Mouse (Mus musculus) neural tube, embryonic 13.5 days (tissue): ENCODE results near the gene Stn1. TPM values are rescaled to one million over a fixed set of nuclear protein-coding genes. Genes with fewer than 3 reads are reported as not detected.

Experiments used
- ATAC-seq: fragments of 200-750 bp; cut with Nextera tagmentation; 2 replicates; pipeline ENCODE4 v1.8.0; 2017; ENCODE audit warnings: low read depth, mild to moderate bottlenecking, moderate TSS enrichment, moderate library complexity
- H3K27ac ChIP-seq: fragments of 300-500 bp; sonication (generic); replicated peaks from 2 replicates; pipeline ENCODE4 v1.5.1; 2015; ENCODE audit warnings: moderate library complexity, mild to moderate bottlenecking, inconsistent platforms
- H3K27me3 ChIP-seq: fragments of 300-500 bp; sonication (generic); 2 replicates; pipeline ENCODE4 v1.6.1; 2015; ENCODE audit warnings: mild to moderate bottlenecking, inconsistent platforms
- H3K36me3 ChIP-seq: fragments of 300-500 bp; sonication (generic); 2 replicates; pipeline ENCODE4 v1.6.1; 2015; ENCODE audit warnings: mild to moderate bottlenecking, inconsistent platforms
- H3K4me1 ChIP-seq: fragments of 300-500 bp; sonication (generic); replicated peaks from 2 replicates; pipeline ENCODE4 v1.6.1; 2015; ENCODE audit warnings: inconsistent platforms
- H3K4me2 ChIP-seq: fragments of 300-500 bp; sonication (generic); 2 replicates; pipeline ENCODE4 v1.6.1; 2015; ENCODE audit warnings: inconsistent platforms, mild to moderate bottlenecking, moderate library complexity
- H3K4me3 ChIP-seq: fragments of 300-500 bp; sonication (generic); 2 replicates; pipeline ENCODE4 v1.5.1; 2015; ENCODE audit warnings: mild to moderate bottlenecking, inconsistent platforms
- H3K9ac ChIP-seq: fragments of 300-500 bp; sonication (generic); 2 replicates; pipeline ENCODE4 v1.6.1; 2015; ENCODE audit warnings: moderate library complexity, mild to moderate bottlenecking, inconsistent platforms
- H3K9me3 ChIP-seq: fragments of 300-500 bp; sonication (generic); 2 replicates; pipeline ENCODE4 v1.6.1; 2016; ENCODE audit warnings: inconsistent platforms
- WGBS: fragments of 180-500 bp; shearing (Covaris S2); methylation state at CpG from one replicate; pipeline ENCODE4 v1.1.7; 2015; 5-methylcytosine and 5-hydroxymethylcytosine counted together
- polyA plus RNA-seq: library from polyadenylated mRNA; unstranded; fragments of >200 nt; fragmentation: Nextera tagmentation; extraction: Ambion mirVana; gene quantifications from 2 replicates; pipeline ENCODE4 v1.2.1, GENCODE M21; 2015

Gene Stn1
- polyA plus RNA-seq, 1 experiment from 2014 or later: 33.0 TPM

- peaks cover 23% of the 10 kb centered on the region for H3K4me1 ChIP-seq
- ATAC-seq: no peak
- 69% methylated on average over 4 of the region's 4 CpGs for WGBS
- H3K9me3 ChIP-seq: no peaks in the 10 kb centered on the region
- H3K27ac ChIP-seq: no peak overlapping the region
- H3K36me3 ChIP-seq: no peaks in the 10 kb centered on the region
- no peak overlapping the region for H3K4me2 ChIP-seq
- no peak overlapping the region for H3K9ac ChIP-seq
- H3K4me3 ChIP-seq: no peak overlapping the region
- no peaks in the 10 kb centered on the region for H3K27me3 ChIP-seq
Measured at GRCm38 (mm10) chr19:47503625-47504024, 33.7 kb downstream of the Stn1 start.

- H3K4me1 ChIP-seq: peaks cover 13% of the 10 kb centered on the region
- no peak overlapping the region for H3K4me2 ChIP-seq
- 79% methylated on average over 8 of the region's 8 CpGs for WGBS
- no peak for ATAC-seq
- no peaks in the 10 kb centered on the region for H3K27me3 ChIP-seq
- no peaks in the 10 kb centered on the region for H3K36me3 ChIP-seq
- H3K9me3 ChIP-seq: no peaks in the 10 kb centered on the region
- H3K9ac ChIP-seq: no peak overlapping the region
- H3K27ac ChIP-seq: no peak overlapping the region
- no peak overlapping the region for H3K4me3 ChIP-seq
Measured at GRCm38 (mm10) chr19:47502563-47502962, 34.7 kb downstream of the Stn1 start.

- no peak overlapping the region for H3K4me2 ChIP-seq
- WGBS: 63% methylated on average over 11 of the region's 11 CpGs
- no peaks in the 10 kb centered on the region for H3K9me3 ChIP-seq
- no peak overlapping the region for H3K27ac ChIP-seq
- H3K27me3 ChIP-seq: no peaks in the 10 kb centered on the region
- no peaks in the 10 kb centered on the region for H3K36me3 ChIP-seq
- H3K4me3 ChIP-seq: no peak overlapping the region
- ATAC-seq: no peak
- peaks cover 9% of the 10 kb centered on the region; the same call in 1 of the 2 replicates for H3K4me1 ChIP-seq
- H3K9ac ChIP-seq: no peak overlapping the region
Measured at GRCm38 (mm10) chr19:47500389-47501011, 36.8 kb downstream of the Stn1 start.

GRCm38 (mm10) chr19:47499841-47500240 is 37.5 kb downstream of the Stn1 start:
- Histone ChIP-seq H3K4me2 (no peak overlapping the region), H3K27ac (no peak overlapping the region), H3K9ac (no peak overlapping the region), H3K36me3 (no peaks in the 10 kb centered on the region), H3K9me3 (no peaks in the 10 kb centered on the region), H3K27me3 (no peaks in the 10 kb centered on the region), H3K4me1 (peaks cover 9% of the 10 kb centered on the region; the same call in 1 of the 2 replicates), H3K4me3 (no peak overlapping the region)
- 83% methylated on average over 5 of the region's 5 CpGs for WGBS
- no peak for ATAC-seq

GRCm38 (mm10) chr19:47498942-47499341 is 38.4 kb downstream of the Stn1 start:
- Histone ChIP-seq H3K9ac (no peak overlapping the region), H3K4me1 (peaks cover 12% of the 10 kb centered on the region), H3K27me3 (no peaks in the 10 kb centered on the region), H3K4me2 (no peak overlapping the region), H3K36me3 (no peaks in the 10 kb centered on the region), H3K27ac (no peak overlapping the region), H3K4me3 (no peak overlapping the region), H3K9me3 (no peaks in the 10 kb centered on the region)
- WGBS: 83% methylated on average over 4 of the region's 4 CpGs
- ATAC-seq: no peak

GRCm38 (mm10) chr19:47497736-47498135 is 39.6 kb downstream of the Stn1 start:
- no peak for ATAC-seq
- Histone ChIP-seq H3K9ac (no peak overlapping the region), H3K27ac (no peak overlapping the region), H3K9me3 (no peaks in the 10 kb centered on the region), H3K4me1 (peaks cover 24% of the 10 kb centered on the region), H3K4me2 (no peak overlapping the region), H3K4me3 (no peak overlapping the region), H3K36me3 (no peaks in the 10 kb centered on the region), H3K27me3 (no peaks in the 10 kb centered on the region)
- 86% methylated on average over 6 of the region's 6 CpGs for WGBS

GRCm38 (mm10) chr19:47497313-47497712 is 40.0 kb downstream of the Stn1 start:
- H3K4me3 ChIP-seq: no peak overlapping the region
- H3K27ac ChIP-seq: no peak overlapping the region
- no peak overlapping the region for H3K9ac ChIP-seq
- no peaks in the 10 kb centered on the region for H3K27me3 ChIP-seq
- 87% methylated on average over 9 of the region's 9 CpGs for WGBS
- no peak overlapping the region for H3K4me2 ChIP-seq
- H3K9me3 ChIP-seq: no peaks in the 10 kb centered on the region
- peaks cover 28% of the 10 kb centered on the region for H3K4me1 ChIP-seq
- H3K36me3 ChIP-seq: no peaks in the 10 kb centered on the region
- no peak for ATAC-seq

- H3K27ac ChIP-seq: peak overlapping the region; percentile 77
- H3K9me3 ChIP-seq: no peaks in the 10 kb centered on the region; the same call in 1 of the 2 replicates
- ATAC-seq: peak; percentile 70
- 21% methylated on average over 23 of the region's 23 CpGs for WGBS
- H3K9ac ChIP-seq: peak overlapping the region; percentile 31; the same call in 1 of the 2 replicates
- H3K4me1 ChIP-seq: peaks cover 25% of the 10 kb centered on the region
- peak overlapping the region; percentile 44 for H3K4me2 ChIP-seq
- H3K4me3 ChIP-seq: peak overlapping the region; percentile 2; the same call in 1 of the 2 replicates
- no peaks in the 10 kb centered on the region for H3K27me3 ChIP-seq
- H3K36me3 ChIP-seq: no peaks in the 10 kb centered on the region
Measured at GRCm38 (mm10) chr19:47493017-47493997, 44.0 kb downstream of the Stn1 start.

- Histone ChIP-seq H3K4me3 (no peak overlapping the region), H3K9ac (no peak overlapping the region), H3K4me1 (peaks cover 25% of the 10 kb centered on the region), H3K9me3 (no peaks in the 10 kb centered on the region; the same call in 1 of the 2 replicates), H3K27me3 (no peaks in the 10 kb centered on the region), H3K4me2 (no peak overlapping the region), H3K36me3 (no peaks in the 10 kb centered on the region), H3K27ac (no peak overlapping the region)
- no peak for ATAC-seq
- 22% methylated on average over 6 of the region's 6 CpGs for WGBS
Measured at GRCm38 (mm10) chr19:47492422-47492821, 44.9 kb downstream of the Stn1 start.

GRCm38 (mm10) chr19:47491853-47492252 is 45.5 kb downstream of the Stn1 start:
- Histone ChIP-seq H3K27ac (no peak overlapping the region), H3K4me3 (no peak overlapping the region), H3K4me1 (peaks cover 25% of the 10 kb centered on the region), H3K4me2 (no peak overlapping the region), H3K36me3 (no peaks in the 10 kb centered on the region), H3K9me3 (no peaks in the 10 kb centered on the region; the same call in 1 of the 2 replicates), H3K9ac (no peak overlapping the region), H3K27me3 (no peaks in the 10 kb centered on the region)
- 66% methylated on average over 2 of the region's 2 CpGs for WGBS
- no peak for ATAC-seq

GRCm38 (mm10) chr19:47489233-47489632 is 48.1 kb downstream of the Stn1 start:
- Histone ChIP-seq H3K36me3 (no peaks in the 10 kb centered on the region), H3K27me3 (no peaks in the 10 kb centered on the region), H3K4me3 (no peak overlapping the region), H3K9me3 (no peaks in the 10 kb centered on the region; the same call in 1 of the 2 replicates), H3K4me2 (no peak overlapping the region), H3K9ac (no peak overlapping the region), H3K27ac (no peak overlapping the region), H3K4me1 (peaks cover 34% of the 10 kb centered on the region)
- ATAC-seq: no peak
- WGBS: 81% methylated on average over 3 of the region's 3 CpGs

GRCm38 (mm10) chr19:47488250-47488649 is 49.1 kb downstream of the Stn1 start:
- WGBS: 31% methylated on average over 4 of the region's 4 CpGs
- no peaks in the 10 kb centered on the region; the same call in 1 of the 2 replicates for H3K9me3 ChIP-seq
- no peak overlapping the region for H3K9ac ChIP-seq
- peaks cover 28% of the 10 kb centered on the region for H3K4me1 ChIP-seq
- H3K36me3 ChIP-seq: no peaks in the 10 kb centered on the region
- no peak for ATAC-seq
- H3K4me2 ChIP-seq: no peak overlapping the region
- no peak overlapping the region for H3K27ac ChIP-seq
- H3K27me3 ChIP-seq: no peaks in the 10 kb centered on the region
- H3K4me3 ChIP-seq: no peak overlapping the region
